32 mouse cellular contexts compared by ENCODE assay signal in the genomic region with DNA sequence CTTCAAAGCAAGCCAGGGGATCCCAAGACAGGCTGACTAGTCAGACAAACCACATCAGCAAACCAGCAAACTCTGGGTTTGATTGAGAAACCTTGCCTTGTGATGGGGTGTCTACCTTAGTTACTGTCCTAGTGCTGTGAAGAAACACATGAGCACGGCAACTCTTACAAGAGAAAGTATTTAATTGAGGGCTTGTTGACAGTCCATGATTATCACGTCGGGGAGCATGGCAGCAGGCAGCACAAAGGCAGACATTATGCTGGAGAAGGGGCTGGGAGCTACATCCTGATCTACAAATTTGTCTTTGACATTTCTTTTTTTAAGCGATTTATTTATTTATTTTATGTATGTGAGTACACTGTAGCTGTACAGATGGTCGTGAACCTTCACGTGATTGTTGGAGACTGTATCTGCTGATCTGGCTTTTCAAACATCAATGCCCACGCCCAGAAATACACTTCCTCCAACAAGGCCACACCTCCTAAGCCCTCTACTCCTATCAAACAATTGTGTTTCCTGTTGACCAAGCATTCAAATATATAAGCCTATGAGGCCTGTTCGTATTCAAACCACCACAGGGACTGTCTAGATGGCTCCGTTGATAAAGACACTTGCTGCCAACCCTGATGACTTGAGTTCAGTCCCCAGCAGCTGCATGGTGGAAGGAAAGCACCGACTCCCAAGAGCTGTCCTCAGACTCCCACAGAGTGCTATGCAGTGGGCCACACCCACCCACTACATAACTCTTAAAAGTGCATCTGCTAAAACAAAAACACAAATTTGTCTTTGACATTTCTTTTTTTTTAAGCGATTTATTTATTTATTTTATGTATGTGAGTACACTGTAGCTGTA. TPM values are rescaled to one million over a fixed set of nuclear protein-coding genes. Genes with fewer than 3 reads are reported as not detected.
DNase-seq lines count a peak whose midpoint lies in the region; ATAC-seq and TF ChIP-seq lines count a peak whose summit lies in the region.
"Had no signal": no experiment of that assay in that cellular context is flagged by ENCODE, and none has a peak within 500 bp of the region (broad histone marks: within the 10 kb centered on the region; RNA-seq: fewer than 3 reads in every experiment).

No protein-coding gene starts in this region.

- no peak for TF ChIP-seq CTCF in intestine, postnatal 0 days (IDR thresholded peaks at IDR 0.05; ENCODE audit: low read depth)

- no peaks in the 10 kb centered on the region for H3K36me3 ChIP-seq in intestine, embryonic 15.5 days
- H3K36me3 ChIP-seq in intestine, postnatal 0 days (ENCODE audit: control insufficient read depth, insufficient read depth): no peaks in the 10 kb centered on the region
- no peaks in the 10 kb centered on the region for H3K36me3 ChIP-seq in intestine, embryonic 16.5 days (ENCODE audit: control insufficient read depth, insufficient read depth, low read length)
- no peaks in the 10 kb centered on the region for H3K36me3 ChIP-seq in stomach, embryonic 16.5 days (ENCODE audit: control insufficient read depth, insufficient read depth, low read length)
- H3K36me3 ChIP-seq: heart, embryonic 15.5 days; hindbrain, embryonic 10.5 days; limb, embryonic 12.5 days; liver, embryonic 12.5 days; midbrain, embryonic 12.5 days; neural tube, embryonic 12.5 days had no signal

- no peaks in the 10 kb centered on the region for H3K9me3 ChIP-seq in intestine, embryonic 15.5 days
- H3K9me3 ChIP-seq in intestine, postnatal 0 days (ENCODE audit: control insufficient read depth): no peaks in the 10 kb centered on the region
- H3K9me3 ChIP-seq in intestine, embryonic 16.5 days (ENCODE audit: control insufficient read depth, low read length): no peaks in the 10 kb centered on the region
- H3K9me3 ChIP-seq in stomach, embryonic 16.5 days (replicated peaks; ENCODE audit: control insufficient read depth, low read length): no peaks in the 10 kb centered on the region
- H3K9me3 ChIP-seq: heart, embryonic 15.5 days; hindbrain, embryonic 10.5 days; limb, embryonic 12.5 days; liver, embryonic 12.5 days; midbrain, embryonic 12.5 days; neural tube, embryonic 12.5 days had no signal

- ATAC-seq in intestine, embryonic 15.5 days: peak; percentile 56
- ATAC-seq in intestine, postnatal 0 days: no peak
- ATAC-seq in intestine, embryonic 16.5 days: peak; percentile 73
- ATAC-seq in stomach, embryonic 16.5 days (ENCODE audit: insufficient read depth, low FRiP score): peak; percentile 65; the same call in 1 of the 2 replicates
- ATAC-seq: hindbrain, postnatal 0 days; liver, embryonic 12.5 days had no signal

- H3K4me3 ChIP-seq in intestine, embryonic 15.5 days (replicated peaks): no peak overlapping the region
- H3K4me3 ChIP-seq in intestine, postnatal 0 days (ENCODE audit: low read depth, low read length): no peak overlapping the region
- no peak overlapping the region for H3K4me3 ChIP-seq in intestine, embryonic 16.5 days (ENCODE audit: low read length)
- H3K4me3 ChIP-seq in stomach, embryonic 16.5 days (replicated peaks; ENCODE audit: low read length): no peak overlapping the region
- H3K4me3 ChIP-seq: heart, embryonic 15.5 days; hindbrain, embryonic 10.5 days; limb, embryonic 12.5 days; liver, embryonic 12.5 days; midbrain, embryonic 12.5 days; neural tube, embryonic 12.5 days had no signal

- DNase-seq in NIH3T3 (ENCODE audit: low read depth): peak; percentile 20
- DNase-seq in frontal cortex, postnatal 36 days (ENCODE audit: low spot score in 2 of 2): no peak
- DNase-seq in adrenal gland, postnatal 14 days: no peak
- DNase-seq in heart, postnatal 25 days (ENCODE audit: low spot score): no peak
- DNase-seq: adrenal gland, adult 8-10 months; B cell, adult 2 months; cerebellum, adult 18-20 months; cerebellum, postnatal 25 days; gastrocnemius, postnatal 36 days; kidney, adult 9 months; kidney, postnatal 36 days; layer of hippocampus, adult 9-11 months; lung, adult 2 months; lung, postnatal 4 days; spleen, adult 18-20 months had no signal

- no peak overlapping the region for H3K9ac ChIP-seq in intestine, embryonic 15.5 days
- H3K9ac ChIP-seq in intestine, postnatal 0 days (ENCODE audit: low read depth, low read length): no peak overlapping the region
- no peak overlapping the region for H3K9ac ChIP-seq in intestine, embryonic 16.5 days (ENCODE audit: low read depth, low read length)
- no peak overlapping the region for H3K9ac ChIP-seq in stomach, embryonic 16.5 days (ENCODE audit: low read length)
- H3K9ac ChIP-seq: heart, embryonic 15.5 days; limb, embryonic 12.5 days; liver, embryonic 12.5 days; midbrain, embryonic 12.5 days; neural tube, embryonic 12.5 days had no signal

- intact Hi-C loops in heart, postnatal 25 days (cut with DNase I): loop anchor here (1.0 kb wide), 1 partner anchor 18 kb away; no protein-coding TSS in a partner anchor

- no peaks in the 10 kb centered on the region for H3K4me1 ChIP-seq in intestine, embryonic 15.5 days (replicated peaks)
- H3K4me1 ChIP-seq in intestine, postnatal 0 days (replicated peaks; ENCODE audit: control insufficient read depth, insufficient read depth, low read length): no peaks in the 10 kb centered on the region
- no peaks in the 10 kb centered on the region for H3K4me1 ChIP-seq in intestine, embryonic 16.5 days (ENCODE audit: control insufficient read depth, insufficient read depth, low read length)
- H3K4me1 ChIP-seq in stomach, embryonic 16.5 days (ENCODE audit: control insufficient read depth, insufficient read depth, low read length): no peaks in the 10 kb centered on the region
- H3K4me1 ChIP-seq: heart, embryonic 15.5 days; limb, embryonic 12.5 days; midbrain, embryonic 12.5 days; neural tube, embryonic 12.5 days had no signal

- H3K27ac ChIP-seq in intestine, embryonic 15.5 days: no peak overlapping the region
- H3K27ac ChIP-seq in intestine, postnatal 0 days (ENCODE audit: low read depth, low read length): no peak overlapping the region
- no peak overlapping the region for H3K27ac ChIP-seq in intestine, embryonic 16.5 days (ENCODE audit: low read length)
- no peak overlapping the region for H3K27ac ChIP-seq in stomach, embryonic 16.5 days (ENCODE audit: low read length)
- H3K27ac ChIP-seq: heart, embryonic 15.5 days; hindbrain, embryonic 10.5 days; hindbrain, postnatal 0 days; limb, embryonic 12.5 days; liver, embryonic 12.5 days; midbrain, embryonic 12.5 days; neural tube, embryonic 12.5 days had no signal

- 62% methylated on average over 11 of the region's 11 CpGs for WGBS in intestine, embryonic 15.5 days
- 52% methylated on average over 11 of the region's 11 CpGs for WGBS in intestine, postnatal 0 days
- WGBS in intestine, embryonic 16.5 days: 62% methylated on average over 11 of the region's 11 CpGs
- 57% methylated on average over 11 of the region's 11 CpGs for WGBS in stomach, embryonic 16.5 days

- no peaks in the 10 kb centered on the region for H3K27me3 ChIP-seq in intestine, embryonic 15.5 days (replicated peaks)
- H3K27me3 ChIP-seq in intestine, postnatal 0 days (replicated peaks; ENCODE audit: control insufficient read depth, insufficient read depth, low read length): no peaks in the 10 kb centered on the region
- no peaks in the 10 kb centered on the region for H3K27me3 ChIP-seq in intestine, embryonic 16.5 days (replicated peaks; ENCODE audit: control insufficient read depth, insufficient read depth, low read length)
- no peaks in the 10 kb centered on the region for H3K27me3 ChIP-seq in stomach, embryonic 16.5 days (ENCODE audit: control insufficient read depth, insufficient read depth, low read length)
- H3K27me3 ChIP-seq: heart, embryonic 15.5 days; limb, embryonic 12.5 days; midbrain, embryonic 12.5 days; neural tube, embryonic 12.5 days had no signal

- H3K4me2 ChIP-seq in intestine, embryonic 15.5 days (replicated peaks): no peak overlapping the region
- H3K4me2 ChIP-seq in intestine, postnatal 0 days (replicated peaks; ENCODE audit: low read depth): no peak overlapping the region
- H3K4me2 ChIP-seq in intestine, embryonic 16.5 days (ENCODE audit: low read depth, low read length): no peak overlapping the region
- no peak overlapping the region for H3K4me2 ChIP-seq in stomach, embryonic 16.5 days (ENCODE audit: low read depth, low read length)
- H3K4me2 ChIP-seq: heart, embryonic 15.5 days; limb, embryonic 12.5 days; liver, embryonic 12.5 days; midbrain, embryonic 12.5 days; neural tube, embryonic 12.5 days had no signal

RNA-seq across cellular contexts. Expression of gene Cela3a, which starts 8.3 kb away (rescaled TPM):
- not detected in 2 replicates for polyA plus RNA-seq in intestine, embryonic 15.5 days (2015; fragmentation: Nextera tagmentation; extraction: Ambion mirVana)
- polyA plus RNA-seq in intestine, postnatal 0 days (2015; fragmentation: Nextera tagmentation; extraction: Ambion mirVana): not detected in 2 replicates
- 0.26 and 0.31 TPM in 2 replicates for polyA plus RNA-seq in intestine, embryonic 16.5 days (2015; fragmentation: Nextera tagmentation; extraction: Ambion mirVana)
- polyA plus RNA-seq in stomach, embryonic 16.5 days (2015; fragmentation: Nextera tagmentation; extraction: Ambion mirVana): 0.54 and 0.83 TPM in 2 replicates
- total RNA-seq in adrenal gland, postnatal 14 days (2021): not detected in 2 replicates
- total RNA-seq in heart, postnatal 25 days (2021): not detected
- total RNA-seq: adrenal gland, adult 8-10 months; gastrocnemius, postnatal 36 days; heart, adult 8-10 months; hindbrain, postnatal 0 days; left cerebral cortex, adult 8-10 months; monocyte, adult 5-6 weeks had no signal
- polyA plus RNA-seq: forebrain, embryonic 11.5 days; heart, embryonic 15.5 days; hindbrain, embryonic 10.5 days; hindbrain, postnatal 0 days; limb, embryonic 12.5 days; liver, embryonic 12.5 days; lung, adult 2 months; midbrain, embryonic 12.5 days; neural tube, embryonic 12.5 days; stomach, embryonic 14.5 days; thymus, postnatal 0 days had no signal

RNA-seq across cellular contexts. Expression of gene Cela3b, which starts 12.4 kb away (rescaled TPM):
- 74.8 and 281 TPM in 2 replicates for polyA plus RNA-seq in intestine, embryonic 15.5 days (2015; fragmentation: Nextera tagmentation; extraction: Ambion mirVana)
- 9.1 and 13.6 TPM in 2 replicates for polyA plus RNA-seq in intestine, postnatal 0 days (2015; fragmentation: Nextera tagmentation; extraction: Ambion mirVana)
- 237 and 402 TPM in 2 replicates for polyA plus RNA-seq in intestine, embryonic 16.5 days (2015; fragmentation: Nextera tagmentation; extraction: Ambion mirVana)
- 406 and 529 TPM in 2 replicates for polyA plus RNA-seq in stomach, embryonic 16.5 days (2015; fragmentation: Nextera tagmentation; extraction: Ambion mirVana)
- not detected in 2 replicates for total RNA-seq in adrenal gland, postnatal 14 days (2021)
- total RNA-seq in heart, postnatal 25 days (2021): not detected
- total RNA-seq: gastrocnemius, postnatal 36 days; heart, adult 8-10 months; hindbrain, postnatal 0 days; left cerebral cortex, adult 8-10 months; monocyte, adult 5-6 weeks had no signal
- polyA plus RNA-seq: forebrain, embryonic 11.5 days; heart, embryonic 15.5 days; hindbrain, embryonic 10.5 days; hindbrain, postnatal 0 days; limb, embryonic 12.5 days; liver, embryonic 12.5 days; midbrain, embryonic 12.5 days; neural tube, embryonic 12.5 days; stomach, embryonic 14.5 days; thymus, postnatal 0 days had no signal

RNA-seq across cellular contexts. Expression of gene 1700013G24Rik, which starts 35.1 kb away (rescaled TPM):
- polyA plus RNA-seq in intestine, embryonic 15.5 days (2015; fragmentation: Nextera tagmentation; extraction: Ambion mirVana): not detected in 2 replicates
- polyA plus RNA-seq in intestine, postnatal 0 days (2015; fragmentation: Nextera tagmentation; extraction: Ambion mirVana): not detected in 2 replicates
- not detected in 2 replicates for polyA plus RNA-seq in intestine, embryonic 16.5 days (2015; fragmentation: Nextera tagmentation; extraction: Ambion mirVana)
- not detected in 2 replicates for polyA plus RNA-seq in stomach, embryonic 16.5 days (2015; fragmentation: Nextera tagmentation; extraction: Ambion mirVana)
- total RNA-seq in adrenal gland, postnatal 14 days (2021): not detected in 2 replicates
- total RNA-seq in heart, postnatal 25 days (2021): not detected
- total RNA-seq: adrenal gland, adult 8-10 months; gastrocnemius, postnatal 36 days; heart, adult 8-10 months; hindbrain, postnatal 0 days; left cerebral cortex, adult 8-10 months; monocyte, adult 5-6 weeks had no signal
- polyA plus RNA-seq: forebrain, embryonic 11.5 days; heart, embryonic 15.5 days; hindbrain, embryonic 10.5 days; hindbrain, postnatal 0 days; limb, embryonic 12.5 days; liver, embryonic 12.5 days; midbrain, embryonic 12.5 days; neural tube, embryonic 12.5 days; stomach, embryonic 14.5 days; thymus, postnatal 0 days had no signal

RNA-seq across cellular contexts. Expression of gene Hspg2, which starts 50.6 kb away (rescaled TPM):
- 20.9 and 23.0 TPM in 2 replicates for polyA plus RNA-seq in intestine, embryonic 15.5 days (2015; fragmentation: Nextera tagmentation; extraction: Ambion mirVana)
- polyA plus RNA-seq in intestine, postnatal 0 days (2015; fragmentation: Nextera tagmentation; extraction: Ambion mirVana): 16.3 and 16.4 TPM in 2 replicates
- 24.5 TPM in 2 replicates for polyA plus RNA-seq in intestine, embryonic 16.5 days (2015; fragmentation: Nextera tagmentation; extraction: Ambion mirVana)
- 29.5 and 31.7 TPM in 2 replicates for polyA plus RNA-seq in stomach, embryonic 16.5 days (2015; fragmentation: Nextera tagmentation; extraction: Ambion mirVana)
- 230 and 242 TPM in 2 replicates for total RNA-seq in adrenal gland, postnatal 14 days (2021)
- 100 to 1,000 TPM; 249 to 297 TPM for total RNA-seq in heart, postnatal 25 days (2021)
- total RNA-seq: monocyte, adult 5-6 weeks had no signal
